Mouse (Mus musculus): ENCODE data around the gene Procr.

DNA sequence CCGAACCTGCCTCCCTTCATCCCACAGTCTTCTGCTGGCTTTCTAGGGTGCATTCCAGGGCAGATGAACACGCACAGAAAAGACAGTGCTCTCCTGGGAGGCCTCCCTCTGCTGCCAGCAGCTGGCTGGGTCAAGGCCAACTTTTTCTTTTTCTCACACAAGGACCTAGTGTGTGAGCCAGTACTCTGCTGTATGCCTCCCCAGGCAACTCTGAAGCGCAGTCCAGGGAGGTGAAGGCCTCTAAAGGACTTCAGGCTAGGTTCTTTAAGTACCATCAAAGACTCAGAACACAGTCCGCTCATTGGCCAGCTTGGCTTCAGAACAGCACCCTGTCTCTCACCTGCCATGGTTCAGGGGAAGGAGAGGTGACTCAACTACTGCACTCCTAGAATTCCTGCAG is 43.7 kb upstream of the Procr start:
- TF ChIP-seq CTCF (IDR thresholded peaks at IDR 0.05; ENCODE audit: borderline replicate concordance, insufficient read depth, low read length) (no peak), POLR2A (IDR thresholded peaks at IDR 0.05; ENCODE audit: low read depth, low read length) (no peak)

Measured in embryonic fibroblast, embryonic 13.5 days (primary cell).